Mouse (Mus musculus) urinary bladder, postnatal 14 days (tissue): Measurements from ENCODE around the gene Mettl21c.
"Not testable (repeated sequence)": the region's sequence is repeated elsewhere in the genome, so short reads cannot be mapped to it uniquely, and the experiment has no call there.

Experiments
- DNase-seq: peaks from one replicate; pipeline ENCODE4 v3.0.0; 2021; ENCODE audit warnings: low spot score

Mettl21c gene

GRCm38 (mm10) chr1:44019934-44020333, at the start of gene Mettl21c:
Mettl21c (minus strand) TSS chr1:44020034.
- DNase-seq = no peak

- peak; percentile 53 for DNase-seq
Observed at GRCm38 (mm10) chr1:44064625-44065024, 44.8 kb upstream of the Mettl21c start.

GRCm38 (mm10) chr1:44063439-44063838, 43.6 kb upstream of the Mettl21c start:
- no peak for DNase-seq

GRCm38 (mm10) chr1:44061836-44062235, 42.0 kb upstream of the Mettl21c start, which contains the start of gene Gm8251:
Gm8251 (minus strand) TSS chr1:44061936.
- no peak for DNase-seq

- DNase-seq = no peak
Observed at GRCm38 (mm10) chr1:44057805-44058204, 38.0 kb upstream of the Mettl21c start.

GRCm38 (mm10) chr1:44046556-44046955, 26.7 kb upstream of the Mettl21c start:
- no peak for DNase-seq

- not testable (repeated sequence) for DNase-seq
Observed at GRCm38 (mm10) chr1:44045689-44046088, 25.9 kb upstream of the Mettl21c start.

- DNase-seq = no peak
Observed at GRCm38 (mm10) chr1:44042555-44042915, 22.7 kb upstream of the Mettl21c start.

GRCm38 (mm10) chr1:44041797-44042554, 22.1 kb upstream of the Mettl21c start:
- DNase-seq = peak; percentile 68

GRCm38 (mm10) chr1:44032948-44033347, 13.1 kb upstream of the Mettl21c start:
- no peak for DNase-seq

- DNase-seq = no peak
Observed at GRCm38 (mm10) chr1:44032213-44032612, 12.4 kb upstream of the Mettl21c start.

GRCm38 (mm10) chr1:44027651-44028050, 7.8 kb upstream of the Mettl21c start:
- DNase-seq = no peak

- DNase-seq = no peak
Observed at GRCm38 (mm10) chr1:44022656-44023055, 2.8 kb upstream of the Mettl21c start.

GRCm38 (mm10) chr1:44015556-44015955, 4.3 kb downstream of the Mettl21c start:
- no peak for DNase-seq

GRCm38 (mm10) chr1:44004513-44004912, 15.3 kb downstream of the Mettl21c start:
- no peak for DNase-seq

GRCm38 (mm10) chr1:43996914-43997589, 22.8 kb downstream of the Mettl21c start:
- no peak for DNase-seq

- DNase-seq = no peak
Observed at GRCm38 (mm10) chr1:43971089-43971488, 48.7 kb downstream of the Mettl21c start.

GRCm38 (mm10) chr1:43969361-43969760, 50.5 kb downstream of the Mettl21c start:
- DNase-seq = no peak

GRCm38 (mm10) chr1:43966756-43967155, 53.1 kb downstream of the Mettl21c start:
- no peak for DNase-seq

GRCm38 (mm10) chr1:43964381-43964780, 55.5 kb downstream of the Mettl21c start:
- peak; percentile 70 for DNase-seq
